Mouse (Mus musculus) cerebellum, postnatal 4 days (tissue): ENCODE results near the gene Cdkn2d.
"Not testable (repeated sequence)": the region's sequence is repeated elsewhere in the genome, so short reads cannot be mapped to it uniquely, and the experiment has no call there.

Experiments
- DNase-seq, 2 experiments: peaks; one replicate each; pipeline ENCODE4 v3.0.0; 2022; ENCODE audit warnings: low spot score in 2 of 2, mixed read lengths in 1 of 2

Cdkn2d gene

GRCm38 (mm10) chr9:21275727-21276126 is 15.5 kb downstream of the Cdkn2d start:
- DNase-seq = no peak

GRCm38 (mm10) chr9:21275013-21275710 is 16.0 kb downstream of the Cdkn2d start:
- DNase-seq = no peak

DNA sequence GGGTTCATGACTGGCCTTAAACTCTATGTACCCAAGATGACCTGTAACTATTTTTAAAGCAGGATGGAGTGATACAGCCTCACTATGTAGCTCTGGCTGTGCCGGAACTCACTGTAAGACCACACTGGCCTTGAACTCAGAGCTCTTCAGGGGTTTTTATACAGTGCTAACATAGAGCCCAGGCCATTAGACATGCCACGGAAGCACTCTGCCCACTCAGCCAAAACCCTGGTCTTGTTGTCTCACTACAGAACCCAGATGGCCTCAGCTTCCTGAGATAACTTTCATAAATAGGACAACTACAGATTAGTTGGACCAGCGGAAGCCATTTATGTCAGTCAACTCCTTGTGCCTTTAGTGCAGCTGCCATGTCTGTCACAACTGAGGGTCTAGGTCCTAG is 16.9 kb downstream of the Cdkn2d start:
- no peak for DNase-seq

GRCm38 (mm10) chr9:21273520-21274228 is 17.5 kb downstream of the Cdkn2d start:
- DNase-seq = no peak

- no peak for DNase-seq
Measured at GRCm38 (mm10) chr9:21273094-21273493, 18.1 kb downstream of the Cdkn2d start.

GRCm38 (mm10) chr9:21272391-21272790 is 18.8 kb downstream of the Cdkn2d start:
- DNase-seq = no peak

GRCm38 (mm10) chr9:21269590-21269989 is 21.6 kb downstream of the Cdkn2d start:
- not testable (repeated sequence) for DNase-seq

- DNase-seq = no peak
Measured at GRCm38 (mm10) chr9:21268305-21268704, 22.9 kb downstream of the Cdkn2d start.

DNA sequence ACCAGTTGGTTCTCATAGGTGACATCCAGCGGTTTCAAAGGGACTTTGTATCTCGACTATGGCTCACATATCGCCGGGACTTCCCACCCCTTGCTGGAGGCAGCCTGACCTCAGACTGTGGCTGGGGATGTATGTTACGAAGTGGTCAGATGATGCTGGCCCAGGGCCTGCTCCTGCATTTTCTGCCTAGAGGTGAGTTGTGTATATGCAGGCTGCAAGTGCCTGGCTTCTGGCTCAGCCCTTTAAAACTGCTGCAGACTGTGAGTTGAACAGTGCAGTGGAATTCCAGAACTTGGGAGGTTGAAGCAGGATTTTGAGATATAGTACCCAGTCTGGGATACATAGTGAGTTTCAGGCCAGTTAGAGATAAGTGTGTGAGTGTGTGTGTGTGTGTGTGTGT is 24.3 kb downstream of the Cdkn2d start:
- DNase-seq = no peak

- DNase-seq = no peak
Measured at GRCm38 (mm10) chr9:21265611-21266010, 25.6 kb downstream of the Cdkn2d start.

DNA sequence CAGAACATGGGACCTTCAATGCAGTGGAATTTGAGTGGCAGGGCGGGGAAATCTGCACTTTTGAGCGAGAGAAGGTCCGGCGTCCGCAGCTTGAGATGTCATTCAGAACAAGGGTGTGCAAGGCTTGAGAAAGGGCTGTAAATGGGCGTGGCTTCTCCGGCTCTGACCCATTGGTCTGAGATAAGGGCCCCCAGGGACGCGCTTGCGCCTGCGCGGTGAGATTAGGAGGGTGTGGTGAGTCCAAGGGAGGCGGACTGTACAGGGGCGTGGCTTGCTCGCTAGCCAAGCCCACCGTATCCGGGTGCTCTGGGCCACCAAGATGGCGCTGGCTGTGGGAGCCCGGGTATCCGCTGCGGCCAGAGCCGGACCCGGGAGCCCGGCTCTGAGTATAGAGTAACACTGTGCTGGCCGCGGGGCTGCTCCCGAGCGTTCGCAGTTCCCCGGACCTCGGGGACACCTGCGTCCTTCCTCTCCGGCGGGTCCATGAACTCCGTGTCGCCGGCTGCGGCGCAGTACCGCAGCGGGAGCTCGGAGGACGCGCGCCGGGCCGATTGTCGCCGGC is 26.1 kb downstream of the Cdkn2d start, which contains the start of gene Atg4d:
Atg4d (plus strand) TSS at position 294 of the 562 bp plus-strand sequence.
- peak; percentile 97 to 98 for DNase-seq

GRCm38 (mm10) chr9:21264272-21264999 is 26.8 kb downstream of the Cdkn2d start:
- DNase-seq = no peak

- DNase-seq = no peak
Measured at GRCm38 (mm10) chr9:21261831-21262230, 29.4 kb downstream of the Cdkn2d start.

DNA sequence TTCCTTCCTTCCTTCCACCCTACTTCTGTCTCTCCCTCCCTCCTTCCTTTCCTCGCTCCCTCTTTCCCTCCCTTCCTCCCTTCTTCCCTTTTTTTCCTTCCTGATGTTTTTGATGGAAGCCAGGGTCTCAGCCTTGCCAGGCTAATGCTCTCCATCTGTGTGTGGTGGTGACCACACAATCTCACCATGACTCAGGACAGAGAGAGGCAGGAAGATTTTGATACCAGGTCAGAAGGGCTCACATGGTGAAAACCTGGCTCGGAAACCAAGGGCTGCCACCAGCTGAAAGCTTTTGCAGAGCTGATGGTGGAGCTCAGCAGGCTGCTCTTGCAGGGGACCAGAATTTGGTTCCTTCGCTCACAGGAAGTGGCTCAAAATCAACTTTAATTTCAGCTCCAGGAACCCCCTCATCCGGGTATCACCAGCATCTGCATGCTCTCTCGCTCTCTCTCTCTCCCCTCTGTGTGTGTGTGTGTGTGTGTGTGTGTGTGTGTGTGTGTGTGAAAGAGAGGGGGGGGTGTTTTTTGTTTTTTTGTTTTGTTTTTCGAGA is 30.6 kb downstream of the Cdkn2d start:
- DNase-seq = no peak

- not testable (repeated sequence) for DNase-seq
Measured at GRCm38 (mm10) chr9:21256349-21256748, 34.9 kb downstream of the Cdkn2d start.

- no peak for DNase-seq
Measured at GRCm38 (mm10) chr9:21254690-21255089, 36.5 kb downstream of the Cdkn2d start.

- no peak for DNase-seq
Measured at GRCm38 (mm10) chr9:21251116-21251735, 40.0 kb downstream of the Cdkn2d start.

DNA sequence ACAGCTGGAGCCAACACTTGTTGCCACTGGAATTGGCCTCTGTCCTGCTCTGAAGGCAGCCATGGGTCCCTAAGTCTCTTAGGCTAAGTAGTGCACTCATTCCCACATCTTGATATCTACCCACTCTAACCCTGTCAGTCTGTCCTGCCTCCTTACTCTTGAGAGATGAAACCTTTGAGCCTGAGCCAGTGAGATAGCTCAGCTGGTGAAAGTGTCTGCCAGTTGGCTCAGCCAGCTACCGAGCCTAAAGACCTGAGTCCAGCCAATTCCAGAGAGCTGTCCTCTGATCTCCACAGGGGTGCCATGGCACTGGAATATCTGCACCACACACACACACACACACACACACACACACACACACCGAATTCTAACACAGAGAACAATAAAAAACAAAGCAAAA is 40.7 kb downstream of the Cdkn2d start:
- DNase-seq = peak in 1 of 2 experiments; percentile 25

- DNase-seq = no peak
Measured at GRCm38 (mm10) chr9:21249629-21250508, 41.3 kb downstream of the Cdkn2d start.

GRCm38 (mm10) chr9:21248326-21248725 is 42.9 kb downstream of the Cdkn2d start, which contains the start of gene S1pr5:
Gene S1pr5, minus strand, starts transcription at chr9:21248443.
- no peak for DNase-seq
